Mouse (Mus musculus): Measurements from ENCODE around the gene Tbx22. TPM values are rescaled to one million over a fixed set of nuclear protein-coding genes. Genes with fewer than 3 reads are reported as not detected.

Tbx22 gene
- polyA plus RNA-seq (2015; fragmentation: Nextera tagmentation; extraction: Ambion mirVana): not detected in 2 replicates

- H3K4me1 ChIP-seq (replicated peaks; ENCODE audit: insufficient read depth, low read length): no peaks in the 10 kb centered on the region
- DNase-seq (ENCODE audit: low spot score): no peak
- H3K9ac ChIP-seq (ENCODE audit: low read depth, low read length): no peak within 1 kb of the TSS
- ATAC-seq (replicated peaks; ENCODE audit: low FRiP score, low read depth): no peak
- no peaks in the 10 kb centered on the region for H3K27me3 ChIP-seq (ENCODE audit: insufficient read depth, low read length)
- H3K9me3 ChIP-seq (replicated peaks; ENCODE audit: low read length): no peaks in the 10 kb centered on the region
- no peak within 1 kb of the TSS for H3K27ac ChIP-seq
- WGBS: 60% methylated on average over 2 of the region's 2 CpGs
- H3K4me3 ChIP-seq (replicated peaks; ENCODE audit: low read depth, low read length): no peak within 1 kb of the TSS
- no peaks in the 10 kb centered on the region for H3K36me3 ChIP-seq (ENCODE audit: insufficient read depth, low read length)
- H3K4me2 ChIP-seq (ENCODE audit: low read length): no peak within 1 kb of the TSS
- no peak for TF ChIP-seq CTCF (IDR thresholded peaks at IDR 0.05; ENCODE audit: low read depth)
Measured at GRCm38 (mm10) chrX:107667664-107668063, at the start of gene Tbx22. Gene Tbx22 (plus strand): TSS chrX:107667964.

DNA sequence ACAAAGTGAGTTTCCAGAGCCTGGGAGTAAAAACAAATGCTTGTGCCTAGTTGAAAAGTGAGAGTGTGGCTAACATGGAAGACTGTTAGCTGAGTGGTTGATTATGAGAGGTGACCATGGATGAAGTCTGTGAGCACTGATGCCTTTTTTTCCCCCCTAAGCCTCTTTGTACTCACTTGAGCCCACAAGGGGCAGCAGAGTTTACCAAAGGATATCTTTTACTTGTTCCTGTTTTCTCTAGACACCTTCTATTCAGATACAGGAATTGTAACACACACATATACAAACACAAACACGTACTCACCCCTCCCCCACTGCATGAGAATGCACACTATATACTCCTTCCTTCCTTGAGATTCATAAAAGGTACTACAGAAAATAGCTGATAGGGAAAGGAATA is 913 bp downstream of the Tbx22 start:
- 0 out of 2 replicates have a peak, but pooled peaks have one; percentile 9 for TF ChIP-seq CTCF (IDR thresholded peaks at IDR 0.05; ENCODE audit: low read depth)
- H3K4me2 ChIP-seq (ENCODE audit: low read length): no peak overlapping the region
- ATAC-seq (replicated peaks; ENCODE audit: low FRiP score, low read depth): no peak
- H3K4me3 ChIP-seq (replicated peaks; ENCODE audit: low read depth, low read length): no peak overlapping the region
- WGBS: 12% methylated on average over 1 of the region's 1 CpGs
- no peaks in the 10 kb centered on the region for H3K9me3 ChIP-seq (replicated peaks; ENCODE audit: low read length)
- no peak overlapping the region for H3K27ac ChIP-seq
- H3K9ac ChIP-seq (ENCODE audit: low read depth, low read length): no peak overlapping the region
- H3K36me3 ChIP-seq (ENCODE audit: insufficient read depth, low read length): no peaks in the 10 kb centered on the region
- peak; percentile 0 for DNase-seq (ENCODE audit: low spot score)
- H3K27me3 ChIP-seq (ENCODE audit: insufficient read depth, low read length): no peaks in the 10 kb centered on the region
- no peaks in the 10 kb centered on the region for H3K4me1 ChIP-seq (replicated peaks; ENCODE audit: insufficient read depth, low read length)

DNA sequence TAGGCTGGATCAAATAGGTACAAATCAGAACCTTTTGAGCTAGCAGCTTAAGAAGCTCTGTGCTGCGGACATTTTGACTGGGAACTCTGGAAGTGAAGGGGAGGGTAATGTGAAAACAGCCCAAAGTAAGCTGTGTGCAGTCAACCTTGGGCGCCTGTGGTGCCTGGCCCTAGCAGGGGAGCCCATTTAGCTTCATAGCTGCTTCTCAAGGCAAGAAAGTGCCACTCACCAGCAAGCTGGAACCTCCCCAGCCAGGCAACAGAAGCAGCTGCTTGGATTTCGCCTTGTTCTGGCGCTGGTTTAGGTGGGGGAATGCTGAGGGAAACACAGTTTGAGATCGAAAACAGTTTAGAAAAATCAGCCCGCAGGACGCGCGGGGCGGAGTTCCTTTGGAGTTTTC is 11.4 kb downstream of the Tbx22 start:
- H3K36me3 ChIP-seq (ENCODE audit: insufficient read depth, low read length): no peaks in the 10 kb centered on the region
- no peak for TF ChIP-seq CTCF (IDR thresholded peaks at IDR 0.05; ENCODE audit: low read depth)
- H3K27ac ChIP-seq: no peak overlapping the region
- H3K4me3 ChIP-seq (replicated peaks; ENCODE audit: low read depth, low read length): peak overlapping the region; percentile 26
- H3K4me2 ChIP-seq (ENCODE audit: low read length): peak overlapping the region; percentile 51
- peaks cover 9% of the 10 kb centered on the region; the same call in 1 of the 2 replicates for H3K27me3 ChIP-seq (ENCODE audit: insufficient read depth, low read length)
- WGBS: 21% methylated on average over 10 of the region's 10 CpGs
- DNase-seq (ENCODE audit: low spot score) (peak; percentile 11), ATAC-seq (replicated peaks; ENCODE audit: low FRiP score, low read depth) (no peak)
- 0 out of 2 replicates have a peak overlapping the region, but pooled peaks have one; percentile 31 for H3K9ac ChIP-seq (ENCODE audit: low read depth, low read length)
- H3K9me3 ChIP-seq (replicated peaks; ENCODE audit: low read length): no peaks in the 10 kb centered on the region
- no peaks in the 10 kb centered on the region for H3K4me1 ChIP-seq (replicated peaks; ENCODE audit: insufficient read depth, low read length)

DNA sequence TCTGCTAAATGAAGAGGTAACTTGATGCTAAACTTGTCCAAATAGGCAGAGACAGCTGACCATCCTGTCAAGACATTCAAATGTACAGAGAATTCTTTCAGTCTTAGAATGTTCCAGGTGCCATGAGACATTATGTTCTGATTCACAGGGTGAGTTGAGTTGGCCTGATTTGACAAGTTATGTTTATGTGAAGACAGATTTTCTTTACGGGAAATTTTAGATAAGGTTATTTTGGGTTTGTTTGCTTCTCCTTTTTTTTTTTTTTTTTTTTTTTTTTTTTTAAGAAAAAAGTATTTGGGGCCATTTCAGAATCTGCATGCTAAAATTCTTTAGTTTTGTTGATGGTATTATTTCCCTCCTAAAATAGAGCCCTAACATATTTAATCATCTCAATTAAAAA is 40.8 kb downstream of the Tbx22 start:
- Histone ChIP-seq H3K4me3 (replicated peaks; ENCODE audit: low read depth, low read length) (no peak overlapping the region), H3K4me1 (replicated peaks; ENCODE audit: insufficient read depth, low read length) (no peaks in the 10 kb centered on the region), H3K27ac (no peak overlapping the region), H3K4me2 (ENCODE audit: low read length) (no peak overlapping the region), H3K9ac (ENCODE audit: low read depth, low read length) (no peak overlapping the region), H3K36me3 (ENCODE audit: insufficient read depth, low read length) (no peaks in the 10 kb centered on the region), H3K27me3 (ENCODE audit: insufficient read depth, low read length) (no peaks in the 10 kb centered on the region), H3K9me3 (replicated peaks; ENCODE audit: low read length) (no peaks in the 10 kb centered on the region)
- no peak for DNase-seq (ENCODE audit: low spot score)
- no peak for TF ChIP-seq CTCF (IDR thresholded peaks at IDR 0.05; ENCODE audit: low read depth)
- no peak for ATAC-seq (replicated peaks; ENCODE audit: low FRiP score, low read depth)
- 100% methylated on average over 1 of the region's 1 CpGs for WGBS

DNA sequence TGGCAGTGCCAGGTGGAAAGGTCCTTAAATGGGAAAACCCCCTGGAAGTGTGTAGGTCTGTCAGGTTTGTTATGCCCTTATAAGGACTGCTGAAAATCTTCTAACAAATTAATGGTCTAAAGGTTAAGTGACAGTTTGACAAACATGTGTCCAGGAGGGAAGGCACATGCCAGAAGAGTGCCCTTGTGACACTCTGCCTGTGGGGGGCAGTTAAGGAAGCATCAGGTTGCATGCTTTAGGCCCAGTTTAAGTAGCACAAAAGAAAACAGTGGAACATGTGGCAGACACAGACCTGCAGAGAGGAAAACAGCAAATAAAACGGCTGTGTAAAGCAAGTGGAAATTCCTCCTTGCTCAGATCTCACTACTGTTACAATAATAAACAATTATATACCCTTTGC is 55.8 kb downstream of the Tbx22 start:
- no peak overlapping the region for H3K4me3 ChIP-seq (replicated peaks; ENCODE audit: low read depth, low read length)
- no peak overlapping the region for H3K4me2 ChIP-seq (ENCODE audit: low read length)
- H3K36me3 ChIP-seq (ENCODE audit: insufficient read depth, low read length): no peaks in the 10 kb centered on the region
- H3K9me3 ChIP-seq (replicated peaks; ENCODE audit: low read length): no peaks in the 10 kb centered on the region
- peak; percentile 4 for DNase-seq (ENCODE audit: low spot score)
- H3K4me1 ChIP-seq (replicated peaks; ENCODE audit: insufficient read depth, low read length): no peaks in the 10 kb centered on the region
- H3K9ac ChIP-seq (ENCODE audit: low read depth, low read length): no peak overlapping the region
- TF ChIP-seq CTCF (IDR thresholded peaks at IDR 0.05; ENCODE audit: low read depth): no peak
- ATAC-seq (replicated peaks; ENCODE audit: low FRiP score, low read depth): no peak
- H3K27me3 ChIP-seq (ENCODE audit: insufficient read depth, low read length): no peaks in the 10 kb centered on the region
- WGBS: 14% methylated on average over 1 of the region's 1 CpGs
- H3K27ac ChIP-seq: no peak overlapping the region

Other genes with a start within 250 kb of the Tbx22 start
- gene Tent5d, start 124.6 kb downstream of the Tbx22 start, polyA plus RNA-seq (2015; fragmentation: Nextera tagmentation; extraction: Ambion mirVana): 0.26 TPM in 1 of 2 replicates, not detected in the other
- gene 2610002M06Rik, start 148.4 kb downstream of the Tbx22 start, polyA plus RNA-seq (2015; fragmentation: Nextera tagmentation; extraction: Ambion mirVana): 12.0 and 12.3 TPM in 2 replicates

Measured in kidney, postnatal 0 days (tissue).